Comparison of ENCODE assay signal across 23 mouse cellular contexts in the genomic region with DNA sequence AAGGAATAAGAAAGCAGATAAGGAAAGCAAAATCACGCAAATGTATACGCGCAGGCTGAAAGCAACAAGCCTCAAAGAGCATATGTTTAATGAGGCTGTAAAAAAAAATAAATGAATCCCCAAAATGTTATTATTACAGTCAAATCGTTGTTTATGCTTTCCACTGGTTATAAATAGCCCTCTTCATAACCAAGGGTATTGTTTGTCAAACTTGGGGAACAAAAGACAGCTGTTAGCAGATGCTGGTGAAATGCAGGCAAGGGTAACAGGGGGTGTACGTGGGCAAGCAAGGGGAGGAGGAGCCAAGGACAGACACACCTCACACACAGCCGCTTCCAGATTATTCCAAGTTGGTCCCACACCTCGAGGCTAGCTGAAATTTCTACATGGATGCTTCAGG. TPM values are rescaled to one million over a fixed set of nuclear protein-coding genes. Genes with fewer than 3 reads are reported as not detected.
A peak's percentile ranks its signal among the peaks of the same experiment; 100 is the strongest.
DNase-seq lines count a peak whose midpoint lies in the region; ATAC-seq and TF ChIP-seq lines count a peak whose summit lies in the region.
"Had no signal": no experiment of that assay in that cellular context is flagged by ENCODE, and none has a peak within 500 bp of the region (broad histone marks: within the 10 kb centered on the region; RNA-seq: fewer than 3 reads in every experiment).

No protein-coding gene starts in this region.

- no peak for ATAC-seq in lung, postnatal 0 days
- no peak for ATAC-seq in intestine, embryonic 15.5 days
- no peak for ATAC-seq in stomach, embryonic 16.5 days (ENCODE audit: insufficient read depth, low FRiP score)
- no peak for ATAC-seq in hindbrain, embryonic 16.5 days
- ATAC-seq: activated CD4-positive, CD25-positive, alpha-beta regulatory T cell, adult 4 months; forebrain, embryonic 13.5 days; forebrain, postnatal 0 days; Patski had no signal

- H3K4me2 ChIP-seq in lung, postnatal 0 days (replicated peaks; ENCODE audit: low read depth, low read length): no peak overlapping the region
- no peak overlapping the region for H3K4me2 ChIP-seq in intestine, embryonic 15.5 days (replicated peaks)
- H3K4me2 ChIP-seq in stomach, embryonic 16.5 days (ENCODE audit: low read depth, low read length): 0 out of 2 replicates have a peak overlapping the region, but pooled peaks have one; percentile 13
- H3K4me2 ChIP-seq in hindbrain, embryonic 16.5 days (ENCODE audit: low read length): no peak overlapping the region
- H3K4me2 ChIP-seq: forebrain, embryonic 13.5 days; heart, embryonic 11.5 days; heart, embryonic 15.5 days had no signal

- H3K9ac ChIP-seq in lung, postnatal 0 days (replicated peaks; ENCODE audit: low read depth): no peak overlapping the region
- H3K9ac ChIP-seq in intestine, embryonic 15.5 days: no peak overlapping the region
- H3K9ac ChIP-seq in stomach, embryonic 16.5 days (ENCODE audit: low read length): no peak overlapping the region
- H3K9ac ChIP-seq in hindbrain, embryonic 16.5 days (ENCODE audit: low read depth, low read length): no peak overlapping the region
- H3K9ac ChIP-seq: forebrain, embryonic 13.5 days; forebrain, postnatal 0 days; heart, embryonic 15.5 days had no signal

- H3K9me3 ChIP-seq in lung, postnatal 0 days (ENCODE audit: low read length): no peaks in the 10 kb centered on the region
- no peaks in the 10 kb centered on the region for H3K9me3 ChIP-seq in intestine, embryonic 15.5 days
- H3K9me3 ChIP-seq in stomach, embryonic 16.5 days (replicated peaks; ENCODE audit: control insufficient read depth, low read length): no peaks in the 10 kb centered on the region
- H3K9me3 ChIP-seq in hindbrain, embryonic 16.5 days (ENCODE audit: control insufficient read depth, low read length): no peaks in the 10 kb centered on the region
- H3K9me3 ChIP-seq: embryonic facial prominence, embryonic 10.5 days; forebrain, embryonic 13.5 days; heart, embryonic 15.5 days had no signal

- TF ChIP-seq CTCF in left cerebral cortex, adult 2 months (IDR thresholded peaks at IDR 0.05): no peak
- TF ChIP-seq CTCF in lung, postnatal 0 days (IDR thresholded peaks at IDR 0.05): no peak

- no peak for DNase-seq in left cerebral cortex, adult 2 months (ENCODE audit: extremely low spot score in 1 of 2, low spot score in 2 of 2)
- no peak for DNase-seq in left cerebral cortex, postnatal 4 days
- DNase-seq in lung, postnatal 0 days (ENCODE audit: low spot score): peak; percentile 19
- DNase-seq in lung, adult 18-20 months: no peak
- no peak for DNase-seq in kidney, adult 18-20 months
- DNase-seq: adrenal gland, postnatal 14 days; cerebellum, adult 18-20 months; cerebellum, adult 9-11 months; cerebellum, postnatal 36 days; forebrain, postnatal 0 days; gastrocnemius, postnatal 14 days; heart, adult 2 months; heart, postnatal 14 days had no signal

- H3K4me1 ChIP-seq in lung, postnatal 0 days (ENCODE audit: insufficient read depth, low read depth, low read length): no peaks in the 10 kb centered on the region; the same call in 1 of the 2 replicates
- H3K4me1 ChIP-seq in intestine, embryonic 15.5 days (replicated peaks): peaks cover 25% of the 10 kb centered on the region
- peaks cover 10% of the 10 kb centered on the region for H3K4me1 ChIP-seq in stomach, embryonic 16.5 days (ENCODE audit: control insufficient read depth, insufficient read depth, low read length)
- no peaks in the 10 kb centered on the region for H3K4me1 ChIP-seq in hindbrain, embryonic 16.5 days (ENCODE audit: control insufficient read depth, insufficient read depth, low read depth, low read length)

- no peak overlapping the region for H3K4me3 ChIP-seq in left cerebral cortex, adult 2 months
- no peak overlapping the region for H3K4me3 ChIP-seq in lung, postnatal 0 days (ENCODE audit: low read depth, low read length)
- H3K4me3 ChIP-seq in intestine, embryonic 15.5 days (replicated peaks): no peak overlapping the region
- H3K4me3 ChIP-seq in stomach, embryonic 16.5 days (replicated peaks; ENCODE audit: low read length): no peak overlapping the region
- H3K4me3 ChIP-seq in hindbrain, embryonic 16.5 days (ENCODE audit: low read length): no peak overlapping the region
- H3K4me3 ChIP-seq: embryonic facial prominence, embryonic 10.5 days; forebrain, embryonic 13.5 days; heart, adult 2 months; heart, embryonic 15.5 days had no signal

- no peaks in the 10 kb centered on the region for H3K27me3 ChIP-seq in lung, postnatal 0 days (replicated peaks; ENCODE audit: insufficient read depth, low read length)
- no peaks in the 10 kb centered on the region for H3K27me3 ChIP-seq in intestine, embryonic 15.5 days (replicated peaks)
- H3K27me3 ChIP-seq in stomach, embryonic 16.5 days (ENCODE audit: control insufficient read depth, insufficient read depth, low read length): no peaks in the 10 kb centered on the region
- no peaks in the 10 kb centered on the region for H3K27me3 ChIP-seq in hindbrain, embryonic 16.5 days (replicated peaks; ENCODE audit: control insufficient read depth, insufficient read depth, low read length)
- H3K27me3 ChIP-seq: forebrain, embryonic 13.5 days; heart, embryonic 15.5 days; Patski had no signal

- 39% methylated on average over 7 of the region's 7 CpGs for WGBS in lung, postnatal 0 days
- 46% methylated on average over 7 of the region's 7 CpGs for WGBS in intestine, embryonic 15.5 days
- WGBS in stomach, embryonic 16.5 days: 42% methylated on average over 7 of the region's 7 CpGs
- WGBS in hindbrain, embryonic 16.5 days: 76% methylated on average over 7 of the region's 7 CpGs

- TF ChIP-seq EP300 in lung, postnatal 0 days (IDR thresholded peaks at IDR 0.05): no peak

- intact Hi-C loops in left cerebral cortex, adult 2 months (cut with DNase I): loop anchor here (5.0 kb wide), 2 partner anchors 37 to 177 kb away; no protein-coding TSS in a partner anchor
- intact Hi-C loops in left cerebral cortex, postnatal 4 days (cut with DNase I): no loop called here

- no peaks in the 10 kb centered on the region for H3K36me3 ChIP-seq in lung, postnatal 0 days (ENCODE audit: insufficient read depth, low read length)
- H3K36me3 ChIP-seq in intestine, embryonic 15.5 days: no peaks in the 10 kb centered on the region
- H3K36me3 ChIP-seq in stomach, embryonic 16.5 days (ENCODE audit: control insufficient read depth, insufficient read depth, low read length): no peaks in the 10 kb centered on the region
- no peaks in the 10 kb centered on the region for H3K36me3 ChIP-seq in hindbrain, embryonic 16.5 days (ENCODE audit: control insufficient read depth, insufficient read depth, low read length)
- H3K36me3 ChIP-seq: embryonic facial prominence, embryonic 10.5 days; heart, embryonic 15.5 days had no signal

- H3K27ac ChIP-seq in left cerebral cortex, adult 2 months: peak overlapping the region; percentile 78
- no peak overlapping the region for H3K27ac ChIP-seq in lung, postnatal 0 days (ENCODE audit: low read length)
- H3K27ac ChIP-seq in intestine, embryonic 15.5 days: peak overlapping the region; percentile 41
- peak overlapping the region; percentile 77; the same call in 1 of the 2 replicates for H3K27ac ChIP-seq in stomach, embryonic 16.5 days (ENCODE audit: low read length)
- H3K27ac ChIP-seq in hindbrain, embryonic 16.5 days (ENCODE audit: low read depth, low read length): no peak overlapping the region
- H3K27ac ChIP-seq: embryonic facial prominence, embryonic 10.5 days; forebrain, embryonic 13.5 days; heart, adult 2 months; heart, embryonic 15.5 days had no signal

RNA-seq across cellular contexts. Expression of a gene that starts 44.1 kb away (rescaled TPM):
- 100 to 1,000 TPM; 208 to 221 TPM for total RNA-seq in left cerebral cortex, adult 2 months (2021)
- 10 to 100 TPM; 62.3 to 64.6 TPM for total RNA-seq in left cerebral cortex, postnatal 4 days (2021)
- polyA plus RNA-seq in lung, postnatal 0 days (2015; fragmentation: Nextera tagmentation; extraction: Ambion mirVana): 5.0 and 5.6 TPM in 2 replicates
- 2.5 and 2.7 TPM in 2 replicates for polyA plus RNA-seq in intestine, embryonic 15.5 days (2015; fragmentation: Nextera tagmentation; extraction: Ambion mirVana)
- polyA plus RNA-seq in stomach, embryonic 16.5 days (2015; fragmentation: Nextera tagmentation; extraction: Ambion mirVana): 1.9 TPM in 2 replicates
- 12.8 and 13.6 TPM in 2 replicates for polyA plus RNA-seq in hindbrain, embryonic 16.5 days (2015; fragmentation: Nextera tagmentation; extraction: Ambion mirVana)
- total RNA-seq: hematopoietic stem cell, adult 5-6 weeks had no signal
- polyA plus RNA-seq: activated CD4-positive, CD25-positive, alpha-beta regulatory T cell, adult 4 months had no signal

Comparison
In these comparisons a context has a peak if more than half of its experiments do, and no peak if none do; other contexts are left out.
1. H3K27ac ChIP-seq: peak in left cerebral cortex, adult 2 months (single experiment), intestine, embryonic 15.5 days (single experiment) and stomach, embryonic 16.5 days (single experiment); none in lung, postnatal 0 days (single experiment) and hindbrain, embryonic 16.5 days (single experiment).